Mouse (Mus musculus) cerebellum, adult 11 months (tissue): ENCODE results near the gene Sprr1a.
"Not testable (repeated sequence)": the region's sequence is repeated elsewhere in the genome, so short reads cannot be mapped to it uniquely, and the experiment has no call there.

Experiments used
- DNase-seq: peaks from one replicate; pipeline ENCODE4 v3.0.0; 2022

Gene Sprr1a

DNA sequence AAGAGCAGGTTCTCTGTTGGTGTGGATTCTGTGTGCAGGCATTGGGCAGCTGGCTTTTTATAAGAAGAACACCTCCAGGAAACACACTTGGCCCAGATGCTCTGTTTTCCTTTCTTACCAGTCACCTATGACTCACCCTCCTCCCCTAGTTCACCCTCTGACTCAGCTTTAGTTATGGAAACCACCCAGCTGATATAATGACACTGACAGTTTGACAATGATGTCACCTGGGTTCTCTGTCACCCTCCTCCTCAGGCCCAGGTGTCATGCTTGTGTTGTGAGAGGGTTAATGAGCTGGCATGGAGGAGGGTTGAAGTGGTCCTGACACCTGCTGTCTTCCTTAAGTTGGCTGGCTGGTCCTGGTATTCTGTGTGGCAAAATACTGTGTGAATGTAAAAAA lies at the start of gene Sprr1a:
Sprr1a (minus strand) TSS at position 33 of the 400 bp plus-strand sequence.
- no peak for DNase-seq

DNA sequence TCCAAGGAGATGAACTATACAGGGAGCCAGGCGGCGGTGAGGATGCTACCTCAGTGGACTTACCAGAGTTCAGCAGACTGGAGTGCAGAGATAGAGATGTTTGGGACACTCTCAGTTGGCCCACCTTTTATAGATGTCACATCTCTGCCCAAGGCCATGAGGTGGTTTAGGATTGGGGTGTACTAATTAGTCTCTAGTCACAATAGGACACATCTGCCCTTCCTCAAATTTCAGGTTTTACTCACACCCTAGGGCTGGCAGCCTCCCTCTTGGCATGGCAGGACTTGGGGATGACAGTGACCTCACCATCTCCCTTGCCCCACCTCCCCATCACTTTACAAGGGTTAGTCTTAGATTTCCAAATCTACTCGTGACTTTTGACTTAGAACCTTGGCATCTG lies 48.7 kb upstream of the Sprr1a start, which contains the start of gene 2310046K23Rik:
2310046K23Rik (minus strand) TSS at position 101 of the 400 bp plus-strand sequence.
- no peak for DNase-seq

DNA sequence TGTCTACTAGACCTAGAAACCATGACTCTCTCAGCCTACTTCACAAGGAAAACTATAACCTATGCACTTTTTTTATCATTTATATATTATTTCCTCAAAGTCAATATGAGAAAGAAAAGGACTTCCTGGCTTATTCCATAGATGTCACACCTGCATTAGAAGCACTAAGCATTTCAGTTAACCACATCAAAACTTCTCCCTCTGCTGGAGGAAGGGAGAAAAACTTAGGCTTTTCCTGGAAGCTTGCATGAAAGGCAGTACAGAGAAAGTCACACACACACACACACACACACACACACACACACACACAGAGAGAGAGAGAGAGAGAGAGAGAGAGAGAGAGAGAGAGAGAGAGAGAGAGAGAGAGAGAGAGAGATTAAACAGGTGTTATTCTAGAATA lies 26.6 kb upstream of the Sprr1a start:
- DNase-seq = no peak

DNA sequence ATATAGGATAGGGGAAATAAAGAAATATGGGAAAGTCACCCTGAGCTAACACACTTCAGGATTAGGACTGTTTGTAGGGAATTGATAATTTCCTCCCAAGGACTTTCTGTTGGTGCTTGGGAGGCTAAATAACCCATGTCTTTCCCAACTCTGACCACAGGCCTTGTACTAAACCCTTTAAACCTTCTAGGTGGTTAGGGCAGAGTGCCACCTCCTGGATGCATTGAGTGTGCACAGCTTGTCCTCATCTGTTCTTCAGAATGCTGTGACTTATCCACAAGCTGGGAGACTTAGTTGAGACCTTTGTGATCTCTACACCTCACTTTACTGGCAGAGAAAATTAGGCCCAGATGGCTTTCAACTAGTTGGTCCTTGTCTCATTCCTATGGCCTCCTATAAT lies 25.1 kb upstream of the Sprr1a start:
- DNase-seq = no peak

DNA sequence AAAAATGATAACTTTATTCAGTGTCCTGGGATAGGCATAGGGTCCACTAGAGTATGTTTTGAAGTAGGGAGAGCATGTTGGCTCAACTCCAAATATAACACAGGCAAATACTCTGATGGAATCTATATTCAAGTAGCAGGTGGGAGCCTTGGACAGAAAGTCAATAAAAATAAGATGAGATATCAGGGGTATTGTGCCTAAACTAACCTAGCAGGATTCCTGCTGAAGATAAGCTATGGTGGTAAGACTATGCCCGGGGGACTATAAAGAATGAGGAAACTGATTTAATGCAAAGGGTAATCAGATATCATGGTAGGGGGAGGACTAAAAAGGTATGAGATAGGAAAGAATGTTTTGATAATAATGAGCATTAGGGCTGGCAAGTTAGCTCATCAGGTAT lies 22.5 kb upstream of the Sprr1a start:
- DNase-seq = no peak

DNA sequence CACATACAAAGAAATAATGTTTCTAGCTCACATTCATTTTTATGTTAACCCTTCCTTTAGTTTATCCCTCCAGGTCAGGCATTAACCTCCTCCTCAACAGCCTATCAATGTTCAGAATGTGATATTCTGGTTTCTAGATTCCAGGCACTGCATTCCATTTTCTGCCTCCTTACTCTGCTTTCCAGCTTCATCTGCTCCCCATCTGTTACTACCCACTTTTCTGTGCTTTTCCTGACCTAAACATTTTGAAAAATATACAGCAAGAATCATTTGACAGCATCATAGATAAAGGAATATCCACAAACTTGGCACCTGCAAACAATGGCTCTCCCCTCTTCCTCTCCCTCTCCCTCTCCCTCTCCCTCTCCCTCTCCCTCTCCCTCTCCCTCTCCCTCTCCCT lies 17.8 kb upstream of the Sprr1a start:
- no peak for DNase-seq

DNA sequence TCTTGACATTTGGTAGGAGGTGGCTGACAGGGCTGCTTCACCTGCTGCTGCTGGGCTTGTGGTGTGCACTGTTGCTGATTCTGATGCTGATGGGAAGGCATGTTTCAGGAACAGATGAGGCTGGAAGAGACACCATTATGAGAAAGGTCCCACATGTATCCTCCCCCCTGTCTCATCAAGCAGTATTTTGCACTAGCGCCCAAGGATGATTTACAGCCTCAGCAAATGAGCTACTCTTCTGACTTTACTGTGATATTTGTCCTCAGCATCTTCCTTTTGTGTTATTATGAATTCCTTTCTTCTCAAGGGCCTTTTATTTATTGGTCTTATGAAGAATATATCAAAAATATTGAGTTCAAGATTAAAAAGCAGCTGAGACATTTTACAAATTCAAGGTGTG lies 14.7 kb upstream of the Sprr1a start, which contains the start of gene Sprr4:
Sprr4 (minus strand) TSS at position 101 of the 400 bp plus-strand sequence.
- DNase-seq = no peak

DNA sequence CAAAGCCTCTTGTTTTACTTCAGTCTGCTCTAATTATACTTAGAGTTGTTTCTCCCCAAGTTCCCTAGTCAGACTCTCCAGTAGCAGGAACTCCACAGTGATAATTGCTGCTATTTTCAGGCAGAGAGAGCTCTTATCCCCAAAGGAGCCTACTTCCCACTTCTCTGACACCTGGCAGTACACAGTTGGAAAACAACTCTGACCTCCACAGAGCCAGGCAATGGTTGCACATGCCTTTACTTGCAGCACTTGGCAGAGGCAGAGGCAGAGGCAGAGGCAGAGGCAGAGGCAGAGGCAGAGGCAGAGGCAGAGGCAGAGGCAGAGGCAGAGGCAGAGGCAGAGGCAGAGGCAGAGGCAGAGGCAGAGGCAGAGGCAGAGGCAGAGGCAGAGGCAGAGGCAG lies 4.6 kb upstream of the Sprr1a start:
- DNase-seq = not testable (repeated sequence)

DNA sequence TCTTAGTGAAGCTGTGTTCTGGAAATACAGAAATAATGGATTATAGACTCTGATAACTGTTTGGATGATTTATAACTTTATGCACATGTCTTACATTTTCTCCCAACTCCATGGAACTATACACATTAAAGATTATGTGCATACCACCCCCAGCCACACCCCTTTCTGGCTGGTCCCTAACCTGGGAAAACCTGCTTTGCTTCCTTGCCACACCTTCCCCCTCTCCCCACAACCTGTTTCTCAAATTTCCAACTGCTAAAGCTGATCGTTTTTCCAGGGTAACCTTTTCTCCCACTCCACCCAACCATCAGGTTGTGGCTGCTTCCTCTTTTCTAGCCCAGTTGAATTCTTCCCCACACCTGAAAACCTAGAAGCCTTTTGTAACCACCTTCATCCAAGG lies 612 bp upstream of the Sprr1a start:
- no peak for DNase-seq

DNA sequence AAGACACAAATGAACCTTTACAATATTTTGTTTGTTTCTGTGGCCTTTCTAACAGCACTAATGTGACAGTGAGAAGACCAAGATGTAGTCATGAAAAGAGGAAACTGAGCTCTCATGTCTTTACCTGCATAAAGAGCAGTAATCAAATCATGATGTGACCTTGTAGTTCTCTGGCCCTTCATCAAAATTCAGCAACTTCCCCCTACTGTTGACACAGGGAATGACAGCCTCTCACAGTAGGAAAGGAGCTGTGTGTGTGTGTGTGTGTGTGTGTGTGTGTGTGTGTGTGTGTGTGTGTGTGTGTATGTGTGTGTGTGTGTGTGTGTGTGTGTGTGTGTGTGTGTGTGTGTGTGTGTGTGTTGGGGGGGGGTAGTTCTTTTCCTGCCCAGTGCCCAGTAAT lies 4.4 kb downstream of the Sprr1a start:
- DNase-seq = not testable (repeated sequence)

DNA sequence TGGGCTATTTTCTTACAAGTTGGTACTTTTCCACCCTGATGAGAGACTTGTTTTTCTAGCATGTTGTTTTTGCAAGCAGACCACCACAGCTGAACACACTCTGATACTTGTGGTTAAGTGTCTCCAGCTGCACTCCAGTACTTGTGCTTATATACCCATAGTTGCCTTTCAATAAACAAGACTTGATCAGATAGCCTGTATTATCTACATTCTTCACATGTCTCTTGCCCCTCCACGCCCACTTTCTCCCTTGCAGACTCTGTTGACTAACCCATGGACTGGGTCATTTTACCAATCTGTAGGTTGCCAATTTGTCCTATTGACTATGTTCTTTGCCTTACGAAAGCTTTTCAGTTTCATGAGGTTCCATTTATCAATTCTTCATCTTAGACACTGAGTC lies 15.6 kb downstream of the Sprr1a start:
- DNase-seq = no peak

DNA sequence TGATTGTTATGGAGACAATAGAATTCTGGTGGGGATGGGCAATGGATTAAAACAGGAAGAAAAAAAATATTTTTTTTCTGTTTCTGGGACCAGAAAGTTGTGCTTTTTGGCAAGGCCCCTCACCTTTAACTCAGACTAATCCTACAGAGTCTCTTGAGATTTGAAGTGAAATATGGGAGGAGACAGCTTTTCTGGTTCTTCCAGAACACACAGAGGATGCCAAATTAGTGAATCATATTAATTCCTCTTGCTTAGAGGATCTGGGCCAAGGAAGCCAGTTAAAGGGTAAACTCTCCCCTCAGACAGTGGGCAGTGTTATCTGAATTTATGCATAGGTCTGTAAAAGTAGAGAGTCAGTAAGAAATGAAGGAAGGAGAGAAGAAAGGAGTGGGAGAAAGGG lies 18.3 kb downstream of the Sprr1a start:
- DNase-seq = no peak

DNA sequence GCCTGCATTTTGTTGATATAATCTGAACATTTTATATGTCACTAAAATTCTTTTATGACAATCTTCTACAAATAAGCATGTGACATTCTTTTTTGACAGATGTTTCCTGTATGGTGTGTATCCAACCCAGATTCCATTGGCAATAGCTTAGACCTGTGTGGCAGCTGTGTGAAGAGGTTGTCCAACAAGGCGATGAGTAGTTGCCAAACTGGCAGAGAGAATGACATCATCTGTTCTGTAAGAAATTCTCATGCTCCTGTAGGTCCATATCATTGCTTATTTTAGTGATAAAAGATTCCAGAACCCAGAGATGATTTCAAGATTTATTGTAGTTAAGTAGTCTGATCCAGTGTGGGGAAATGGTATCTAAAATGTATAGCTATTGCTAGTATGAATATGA lies 19.1 kb downstream of the Sprr1a start:
- DNase-seq = no peak

DNA sequence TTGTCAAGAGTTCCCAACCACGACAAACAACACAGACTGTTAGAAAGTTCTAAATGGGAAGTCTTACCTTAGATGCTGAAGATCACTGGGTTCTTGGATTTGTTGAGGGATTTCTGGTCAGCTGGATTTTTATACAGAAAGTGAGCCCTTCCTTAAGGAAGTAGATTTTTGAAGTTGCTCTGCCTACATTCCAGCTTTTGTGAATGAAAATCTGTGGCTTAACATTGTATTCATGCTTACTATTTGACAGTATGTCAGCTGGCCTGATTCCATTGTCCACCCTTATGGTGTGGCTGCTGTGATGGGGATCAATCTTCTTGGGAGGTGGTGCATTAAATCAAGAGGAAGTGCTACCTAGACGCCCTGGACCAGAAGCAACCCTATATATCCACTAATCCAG lies 27.1 kb downstream of the Sprr1a start, which contains the start of gene Sprr3:
Sprr3 (minus strand) TSS at position 101 of the 400 bp plus-strand sequence.
- no peak for DNase-seq

DNA sequence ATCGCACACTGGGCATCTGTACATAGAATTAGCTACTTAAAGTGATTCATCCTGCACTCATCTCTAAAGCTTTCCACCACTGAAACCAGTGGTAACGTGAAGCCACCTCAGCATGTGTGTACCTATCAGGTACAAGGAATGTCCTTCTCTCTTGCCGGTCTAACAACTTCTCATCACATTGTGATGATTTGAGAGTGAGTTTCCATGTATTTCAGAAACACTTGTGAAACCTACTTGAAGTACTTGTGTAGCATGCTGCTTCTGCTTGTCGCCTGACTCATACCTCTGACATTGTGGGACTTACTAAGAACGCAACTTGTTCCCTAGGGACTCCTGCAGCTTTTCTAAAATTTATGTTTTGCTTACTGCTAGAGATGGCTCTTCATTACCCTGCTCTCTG lies 30.5 kb downstream of the Sprr1a start:
- DNase-seq = no peak

DNA sequence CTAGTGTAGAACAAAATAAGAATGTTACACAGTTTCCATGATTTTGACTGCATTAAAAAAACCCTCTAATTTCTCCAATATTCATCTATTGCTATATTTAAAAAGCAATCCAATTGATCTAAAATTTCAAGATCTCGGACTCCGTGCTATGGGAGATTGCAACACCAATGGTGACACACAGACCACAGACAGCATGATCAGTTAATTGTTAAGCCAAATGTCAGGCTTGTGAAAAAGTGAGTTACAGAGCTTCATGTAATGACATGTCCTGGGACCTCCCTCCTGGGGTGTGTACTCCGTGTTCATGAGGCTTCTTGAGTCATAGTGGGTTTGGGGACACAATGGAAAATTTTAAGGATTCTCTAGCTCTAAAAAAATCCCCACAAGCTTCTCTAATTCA lies 45.5 kb downstream of the Sprr1a start:
- no peak for DNase-seq

DNA sequence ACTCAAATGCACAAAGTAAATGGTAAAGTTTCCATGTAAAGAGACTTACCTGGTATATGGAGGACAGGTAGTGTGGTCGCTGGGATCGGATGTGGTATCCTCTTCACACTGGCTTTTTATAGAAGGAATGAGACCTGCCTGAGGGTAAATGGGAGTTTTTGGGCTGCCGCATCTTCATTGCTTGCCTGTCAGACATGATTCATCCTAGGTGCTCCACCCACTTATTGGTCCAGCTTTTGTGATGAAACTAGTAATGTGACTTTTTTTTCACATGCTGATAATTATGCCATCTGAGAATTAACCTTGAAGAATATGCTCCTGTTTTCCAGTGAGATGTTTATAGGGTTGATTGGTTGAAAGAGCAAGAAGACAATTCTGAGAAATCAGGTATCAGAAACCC lies 47.0 kb downstream of the Sprr1a start, which contains the start of gene Sprr1b:
Sprr1b (minus strand) TSS at position 101 of the 400 bp plus-strand sequence.
- DNase-seq = no peak
